Comparison of ENCODE assay signal across 19 mouse cellular contexts in the genomic region with DNA sequence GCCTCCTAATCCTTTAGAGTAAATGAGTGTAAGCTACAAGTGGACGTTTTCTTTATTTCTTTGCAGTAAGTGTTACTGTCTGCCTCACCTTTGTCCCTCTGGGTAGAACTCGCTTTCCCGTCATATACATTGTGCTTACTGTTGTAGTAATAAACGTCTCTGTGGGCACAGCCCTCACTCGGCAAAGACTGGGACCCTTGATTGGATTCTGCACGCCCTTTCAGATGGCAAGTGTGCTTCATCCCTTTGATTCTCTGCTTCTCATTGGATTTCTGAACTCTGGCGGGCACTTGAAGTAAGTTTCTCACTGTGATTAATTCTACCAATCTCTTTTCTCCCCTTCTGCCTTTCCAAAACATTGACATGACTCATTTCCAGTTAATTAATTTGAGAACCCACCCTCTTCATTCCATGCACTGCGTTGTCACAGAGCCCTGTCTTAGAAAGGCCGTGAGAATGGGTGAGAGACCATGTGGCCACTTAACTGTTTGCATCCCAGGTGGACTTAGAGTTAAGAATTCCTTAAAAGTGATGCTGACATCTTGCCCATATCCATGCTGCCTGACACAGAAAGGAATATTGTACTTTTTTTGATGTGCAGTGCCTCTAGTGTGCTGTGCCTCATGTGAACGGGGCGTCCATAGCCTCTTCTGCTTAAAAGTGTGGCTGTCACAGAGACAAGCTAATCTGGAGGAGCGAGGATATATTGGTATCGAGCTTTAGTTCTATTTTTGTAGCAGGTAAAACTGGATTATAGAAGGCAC. TPM values are rescaled to one million over a fixed set of nuclear protein-coding genes. Genes with fewer than 3 reads are reported as not detected.
DNase-seq lines count a peak whose midpoint lies in the region; ATAC-seq lines count a peak whose summit lies in the region.
"Had no signal": no experiment of that assay in that cellular context is flagged by ENCODE, and none has a peak within 500 bp of the region (broad histone marks: within the 10 kb centered on the region; RNA-seq: fewer than 3 reads in every experiment).

No protein-coding gene starts in this region.

- ATAC-seq in hindbrain, embryonic 12.5 days (ENCODE audit: low FRiP score) = peak; percentile 29; the same call in 1 of the 2 replicates
- no peak for ATAC-seq in midbrain, embryonic 13.5 days
- ATAC-seq in megakaryocyte-erythroid progenitor cell, adult 5-6 weeks (replicated peaks; ENCODE audit: low FRiP score, low TSS enrichment, poor library complexity, severe bottlenecking) = no peak
- ATAC-seq in heart, embryonic 12.5 days (ENCODE audit: insufficient number of reproducible peaks, low FRiP score) = no peak
- ATAC-seq: intestine, postnatal 0 days had no signal

- peak overlapping the region; percentile 90 for H3K27ac ChIP-seq in forebrain, embryonic 10.5 days
- H3K27ac ChIP-seq in hindbrain, embryonic 12.5 days = peak overlapping the region; percentile 88
- peak overlapping the region; percentile 89 for H3K27ac ChIP-seq in midbrain, embryonic 13.5 days
- no peak overlapping the region for H3K27ac ChIP-seq in heart, embryonic 12.5 days (ENCODE audit: poor library complexity, severe bottlenecking)

- peaks cover 93% of the 10 kb centered on the region for H3K4me1 ChIP-seq in forebrain, embryonic 10.5 days
- peaks cover 86% of the 10 kb centered on the region for H3K4me1 ChIP-seq in hindbrain, embryonic 12.5 days
- H3K4me1 ChIP-seq in midbrain, embryonic 13.5 days (replicated peaks) = peaks cover 93% of the 10 kb centered on the region
- H3K4me1 ChIP-seq in heart, embryonic 12.5 days (replicated peaks) = peaks cover 41% of the 10 kb centered on the region

- DNase-seq in Muller cell, postnatal 12 days (ENCODE audit: inconsistent ontology term) = peak; percentile 62
- DNase-seq in forebrain, embryonic 10.5 days (ENCODE audit: extremely low spot score, low spot score) = peak; percentile 52
- no peak for DNase-seq in adipocyte (ENCODE audit: low spot score)
- no peak for DNase-seq in kidney, postnatal 10 days
- DNase-seq: thymus, adult 18-20 months had no signal

- no peak overlapping the region for H3K9ac ChIP-seq in hindbrain, embryonic 12.5 days
- H3K9ac ChIP-seq in midbrain, embryonic 13.5 days (replicated peaks) = no peak overlapping the region
- H3K9ac ChIP-seq in heart, embryonic 12.5 days = no peak overlapping the region
- H3K9ac ChIP-seq: lung, embryonic 15.5 days had no signal

- no peak overlapping the region; the same call in 1 of the 2 replicates for H3K4me2 ChIP-seq in hindbrain, embryonic 12.5 days (replicated peaks)
- peak overlapping the region; percentile 16 for H3K4me2 ChIP-seq in midbrain, embryonic 13.5 days (replicated peaks)
- H3K4me2 ChIP-seq in heart, embryonic 12.5 days = no peak overlapping the region
- H3K4me2 ChIP-seq: liver, embryonic 11.5 days; lung, embryonic 15.5 days had no signal

- WGBS in forebrain, embryonic 10.5 days = 37% methylated on average over 13 of the region's 13 CpGs
- 36% methylated on average over 13 of the region's 13 CpGs for WGBS in hindbrain, embryonic 12.5 days
- WGBS in midbrain, embryonic 13.5 days = 16% methylated on average over 13 of the region's 13 CpGs
- 83% methylated on average over 13 of the region's 13 CpGs for WGBS in heart, embryonic 12.5 days

- peaks cover 75% of the 10 kb centered on the region for H3K27me3 ChIP-seq in forebrain, embryonic 10.5 days (ENCODE audit: poor library complexity, severe bottlenecking)
- H3K27me3 ChIP-seq in hindbrain, embryonic 12.5 days = no peaks in the 10 kb centered on the region
- no peaks in the 10 kb centered on the region for H3K27me3 ChIP-seq in midbrain, embryonic 13.5 days
- H3K27me3 ChIP-seq in heart, embryonic 12.5 days (replicated peaks) = 0 out of 2 replicates have a peak, but pooled peaks cover 3% of the 10 kb centered on the region
- H3K27me3 ChIP-seq: lung, embryonic 15.5 days; megakaryocyte, embryonic 14.5 days had no signal

- H3K9me3 ChIP-seq in forebrain, embryonic 10.5 days = no peaks in the 10 kb centered on the region
- H3K9me3 ChIP-seq in hindbrain, embryonic 12.5 days (replicated peaks) = no peaks in the 10 kb centered on the region
- no peaks in the 10 kb centered on the region for H3K9me3 ChIP-seq in midbrain, embryonic 13.5 days
- H3K9me3 ChIP-seq in heart, embryonic 12.5 days (replicated peaks) = no peaks in the 10 kb centered on the region
- H3K9me3 ChIP-seq: lung, embryonic 15.5 days; megakaryocyte, embryonic 14.5 days had no signal

- peak overlapping the region; percentile 23; the same call in 1 of the 2 replicates for H3K4me3 ChIP-seq in forebrain, embryonic 10.5 days
- H3K4me3 ChIP-seq in hindbrain, embryonic 12.5 days = no peak overlapping the region
- H3K4me3 ChIP-seq in midbrain, embryonic 13.5 days (replicated peaks) = no peak overlapping the region
- no peak overlapping the region for H3K4me3 ChIP-seq in heart, embryonic 12.5 days
- H3K4me3 ChIP-seq: lung, embryonic 15.5 days; megakaryocyte, embryonic 14.5 days had no signal

- peaks cover 48% of the 10 kb centered on the region for H3K36me3 ChIP-seq in forebrain, embryonic 10.5 days (replicated peaks)
- H3K36me3 ChIP-seq in hindbrain, embryonic 12.5 days = peaks cover 12% of the 10 kb centered on the region; the same call in 1 of the 2 replicates
- 0 out of 2 replicates have a peak, but pooled peaks cover 7% of the 10 kb centered on the region for H3K36me3 ChIP-seq in midbrain, embryonic 13.5 days
- peaks cover 52% of the 10 kb centered on the region for H3K36me3 ChIP-seq in heart, embryonic 12.5 days

RNA-seq across cellular contexts. Expression of gene 7530416G11Rik, which starts 39.8 kb away (rescaled TPM):
- polyA plus RNA-seq in forebrain, embryonic 10.5 days (2016; fragmentation: Nextera tagmentation; extraction: Ambion mirVana) = not detected in 2 replicates
- polyA plus RNA-seq in hindbrain, embryonic 12.5 days (2016; fragmentation: Nextera tagmentation; extraction: Ambion mirVana) = not detected in 2 replicates
- polyA plus RNA-seq in midbrain, embryonic 13.5 days (2015; fragmentation: Nextera tagmentation; extraction: Ambion mirVana) = not detected in 2 replicates
- not detected in 2 replicates for total RNA-seq in megakaryocyte-erythroid progenitor cell, adult 5-6 weeks (2014; fragmentation: Nextera tagmentation)
- total RNA-seq in megakaryocyte-erythroid progenitor cell, adult 5-6 weeks (2017) = not detected in 2 replicates
- polyA plus RNA-seq in heart, embryonic 12.5 days (2016; fragmentation: Nextera tagmentation; extraction: Ambion mirVana) = not detected in 2 replicates
- total RNA-seq: adrenal gland, postnatal 4 days; gastrocnemius, adult 8-10 months; heart, adult 8-10 months; heart, postnatal 25 days; left cerebral cortex, postnatal 14 days; MEL had no signal
- polyA plus RNA-seq: intestine, postnatal 0 days; liver, embryonic 11.5 days; lung, embryonic 15.5 days had no signal

Comparison
In these comparisons a context has a peak if more than half of its experiments do, and no peak if none do; other contexts are left out.
1. DNase-seq: peak in Muller cell, postnatal 12 days (single experiment) and forebrain, embryonic 10.5 days (single experiment); none in adipocyte (single experiment) and kidney, postnatal 10 days (single experiment).